Mouse (Mus musculus) G1E (cell line): ENCODE measurements around the gene Nsrp1.

Experiments used
- CTCF ChIP-seq: IDR thresholded peaks from 2 replicates; pipeline ENCODE4 v1.5.1; 2012; ENCODE audit warnings: low read depth, low read length, inconsistent platforms, mixed read lengths
- GATA1 ChIP-seq: IDR thresholded peaks from 2 replicates; pipeline ENCODE4 v1.6.1; 2012; ENCODE audit warnings: borderline replicate concordance, low read length, inconsistent platforms, mixed read lengths
- TAL1 ChIP-seq: conservative IDR thresholded peaks from 2 replicates; pipeline ENCODE4 v1.6.1; 2012; ENCODE audit warnings: low read depth, low read length, inconsistent platforms, mixed read lengths

- no peak for TF ChIP-seq CTCF
- TF ChIP-seq GATA1, result no peak
- no peak for TF ChIP-seq TAL1
Observed at GRCm38 (mm10) chr11:77010762-77011475, 67.3 kb downstream of the Nsrp1 start.
